In the genomic region with DNA sequence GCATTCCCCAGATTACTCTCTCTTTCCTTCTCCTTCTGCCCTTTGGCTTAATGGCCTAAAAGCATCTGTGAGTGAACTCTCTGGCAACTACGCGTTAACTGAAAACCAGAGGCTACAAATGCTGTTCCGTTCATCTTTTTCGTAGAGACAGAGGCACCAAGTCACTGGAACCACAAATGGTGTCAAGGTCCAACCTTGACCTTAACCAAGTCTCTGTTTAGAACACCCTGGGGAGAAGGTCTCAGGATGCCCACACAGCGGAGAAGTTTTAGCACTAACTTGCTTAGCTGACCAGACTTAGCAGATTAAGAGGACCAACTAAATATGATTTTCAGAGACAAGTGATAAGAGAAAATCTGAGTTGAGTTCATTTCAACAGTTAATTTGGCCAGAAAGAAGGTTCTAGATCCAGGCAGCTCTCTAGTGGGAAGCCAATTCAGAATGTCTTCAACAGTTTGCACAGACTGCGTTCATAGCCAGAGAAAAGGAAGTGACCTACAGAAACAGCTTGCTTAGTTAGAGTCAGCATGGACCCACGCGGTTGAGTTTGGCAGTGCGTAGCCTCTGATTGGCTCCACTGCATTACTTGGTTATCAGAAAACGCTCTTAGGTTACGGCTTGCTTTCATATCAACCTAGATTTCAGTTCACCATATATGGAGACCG, we compare ENCODE assay signal across 9 mouse cellular contexts.
DNase-seq lines count a peak whose midpoint lies in the region; ATAC-seq and TF ChIP-seq lines count a peak whose summit lies in the region.
"Had no signal": no experiment of that assay in that cellular context is flagged by ENCODE, and none has a peak within 500 bp of the region (broad histone marks: within the 10 kb centered on the region; RNA-seq: fewer than 3 reads in every experiment).

No protein-coding gene starts in this region.

- ATAC-seq in kidney, postnatal 0 days (replicated peaks; ENCODE audit: low FRiP score, low read depth): no peak
- no peak for ATAC-seq in neural tube, embryonic 14.5 days (ENCODE audit: low read depth)
- ATAC-seq in frontal cortex, adult (ENCODE audit: low TSS enrichment): no peak

- DNase-seq in kidney, postnatal 0 days (ENCODE audit: low spot score): no peak
- no peak for DNase-seq in kidney, postnatal 4 days
- no peak for DNase-seq in forebrain, embryonic 10.5 days (ENCODE audit: extremely low spot score, low spot score)
- DNase-seq in limb, embryonic 10.5 days (ENCODE audit: low spot score): no peak
- DNase-seq in frontal cortex, postnatal 14 days (ENCODE audit: low spot score in 2 of 2): no peak
- DNase-seq in adrenal gland, postnatal 10 days: no peak

- WGBS in kidney, postnatal 0 days: 70% methylated on average over 12 of the region's 12 CpGs
- 74% methylated on average over 12 of the region's 12 CpGs for WGBS in forebrain, embryonic 10.5 days
- 79% methylated on average over 12 of the region's 12 CpGs for WGBS in limb, embryonic 10.5 days
- WGBS in neural tube, embryonic 14.5 days: 73% methylated on average over 12 of the region's 12 CpGs

- no peaks in the 10 kb centered on the region for H3K36me3 ChIP-seq in kidney, postnatal 0 days (ENCODE audit: insufficient read depth, low read length)
- H3K36me3 ChIP-seq in forebrain, embryonic 10.5 days (replicated peaks): no peaks in the 10 kb centered on the region
- no peaks in the 10 kb centered on the region for H3K36me3 ChIP-seq in limb, embryonic 10.5 days
- no peaks in the 10 kb centered on the region for H3K36me3 ChIP-seq in neural tube, embryonic 14.5 days (ENCODE audit: control insufficient read depth, insufficient read depth, low read length)

- peak overlapping the region; percentile 63; the same call in 1 of the 2 replicates for H3K27ac ChIP-seq in kidney, postnatal 0 days
- H3K27ac ChIP-seq in forebrain, embryonic 10.5 days: peak overlapping the region; percentile 87
- peak overlapping the region; percentile 86 for H3K27ac ChIP-seq in limb, embryonic 10.5 days
- H3K27ac ChIP-seq in neural tube, embryonic 14.5 days (ENCODE audit: low read depth, low read length): peak overlapping the region; percentile 55; the same call in 1 of the 2 replicates
- H3K27ac ChIP-seq: macrophage had no signal

- H3K9ac ChIP-seq in kidney, postnatal 0 days (ENCODE audit: low read depth, low read length): no peak overlapping the region
- H3K9ac ChIP-seq in neural tube, embryonic 14.5 days (replicated peaks; ENCODE audit: low read depth, low read length): no peak overlapping the region

- no peak overlapping the region for H3K4me3 ChIP-seq in kidney, postnatal 0 days (replicated peaks; ENCODE audit: low read depth, low read length)
- peak overlapping the region; percentile 36 for H3K4me3 ChIP-seq in forebrain, embryonic 10.5 days
- peak overlapping the region; percentile 39 for H3K4me3 ChIP-seq in limb, embryonic 10.5 days
- no peak overlapping the region for H3K4me3 ChIP-seq in neural tube, embryonic 14.5 days (ENCODE audit: low read depth, low read length)

- H3K9me3 ChIP-seq in kidney, postnatal 0 days (replicated peaks; ENCODE audit: low read length): no peaks in the 10 kb centered on the region
- H3K9me3 ChIP-seq in forebrain, embryonic 10.5 days: no peaks in the 10 kb centered on the region
- no peaks in the 10 kb centered on the region for H3K9me3 ChIP-seq in limb, embryonic 10.5 days (replicated peaks)
- no peaks in the 10 kb centered on the region for H3K9me3 ChIP-seq in neural tube, embryonic 14.5 days (ENCODE audit: control insufficient read depth, low read length)

- peaks cover 6% of the 10 kb centered on the region; the same call in 1 of the 2 replicates for H3K4me1 ChIP-seq in kidney, postnatal 0 days (replicated peaks; ENCODE audit: insufficient read depth, low read length)
- peaks cover 40% of the 10 kb centered on the region for H3K4me1 ChIP-seq in forebrain, embryonic 10.5 days
- H3K4me1 ChIP-seq in limb, embryonic 10.5 days: peaks cover 27% of the 10 kb centered on the region
- peaks cover 5% of the 10 kb centered on the region; the same call in 1 of the 2 replicates for H3K4me1 ChIP-seq in neural tube, embryonic 14.5 days (ENCODE audit: control insufficient read depth, insufficient read depth, low read length)

- H3K4me2 ChIP-seq in kidney, postnatal 0 days (ENCODE audit: low read length): peak overlapping the region; percentile 30; the same call in 1 of the 2 replicates
- H3K4me2 ChIP-seq in neural tube, embryonic 14.5 days (ENCODE audit: low read depth, low read length): peak overlapping the region; percentile 4; the same call in 1 of the 2 replicates

- no peaks in the 10 kb centered on the region for H3K27me3 ChIP-seq in kidney, postnatal 0 days (ENCODE audit: insufficient read depth, low read length)
- H3K27me3 ChIP-seq in forebrain, embryonic 10.5 days (ENCODE audit: poor library complexity, severe bottlenecking): peaks cover 11% of the 10 kb centered on the region
- no peaks in the 10 kb centered on the region for H3K27me3 ChIP-seq in limb, embryonic 10.5 days (ENCODE audit: low read depth, poor library complexity, severe bottlenecking)
- H3K27me3 ChIP-seq in neural tube, embryonic 14.5 days (ENCODE audit: control insufficient read depth, insufficient read depth, low read length): no peaks in the 10 kb centered on the region

- no peak for TF ChIP-seq CTCF in kidney, postnatal 0 days (IDR thresholded peaks at IDR 0.05; ENCODE audit: low read depth)

Comparison
In these comparisons a context has a peak if more than half of its experiments do, and no peak if none do; other contexts are left out.
1. H3K4me3 ChIP-seq: peak in forebrain, embryonic 10.5 days (single experiment) and limb, embryonic 10.5 days (single experiment); none in kidney, postnatal 0 days (single experiment) and neural tube, embryonic 14.5 days (single experiment).
2. Peak in every context shown above with its lines, with median percentiles within 50 percentile points of each other: H3K27ac ChIP-seq.